15 mouse cellular contexts compared by ENCODE assay signal in genomic region chr9:65549643-65550042, GRCm38 (mm10). TPM values are rescaled to one million over a fixed set of nuclear protein-coding genes. Genes with fewer than 3 reads are reported as not detected.
DNase-seq lines count a peak whose midpoint lies in the region; ATAC-seq and TF ChIP-seq lines count a peak whose summit lies in the region.
"Had no signal": no experiment of that assay in that cellular context is flagged by ENCODE, and none has a peak within 500 bp of the region (broad histone marks: within the 10 kb centered on the region; RNA-seq: fewer than 3 reads in every experiment).

No protein-coding gene starts in this region.

- no peak for TF ChIP-seq EP300 in heart, postnatal 0 days (IDR thresholded peaks at IDR 0.05; ENCODE audit: low read depth)

- H3K4me1 ChIP-seq in heart, postnatal 0 days (ENCODE audit: control insufficient read depth, insufficient read depth), result peaks cover 33% of the 10 kb centered on the region
- peaks cover 52% of the 10 kb centered on the region for H3K4me1 ChIP-seq in limb, embryonic 15.5 days
- H3K4me1 ChIP-seq in forebrain, postnatal 0 days (ENCODE audit: insufficient read depth), result no peaks in the 10 kb centered on the region

- no peak overlapping the region for H3K4me3 ChIP-seq in heart, postnatal 0 days (ENCODE audit: low read depth, low read length)
- H3K4me3 ChIP-seq in limb, embryonic 15.5 days, result no peak overlapping the region
- H3K4me3 ChIP-seq in forebrain, postnatal 0 days (ENCODE audit: low read depth, low read length), result no peak overlapping the region
- H3K4me3 ChIP-seq: hindbrain, embryonic 15.5 days had no signal

- 71% methylated on average over 5 of the region's 5 CpGs for WGBS in heart, postnatal 0 days
- 76% methylated on average over 5 of the region's 5 CpGs for WGBS in limb, embryonic 15.5 days
- 87% methylated on average over 5 of the region's 5 CpGs for WGBS in forebrain, postnatal 0 days

- H3K27ac ChIP-seq in heart, postnatal 0 days (ENCODE audit: low read depth), result peak overlapping the region; percentile 85
- H3K27ac ChIP-seq in limb, embryonic 15.5 days, result peak overlapping the region; percentile 44
- H3K27ac ChIP-seq in forebrain, postnatal 0 days (ENCODE audit: low read depth, low read length), result no peak overlapping the region
- H3K27ac ChIP-seq: hindbrain, embryonic 15.5 days had no signal

- intact Hi-C loops in heart, postnatal 36 days (cut with DNase I), result no loop called here

- no peaks in the 10 kb centered on the region for H3K9me3 ChIP-seq in heart, postnatal 0 days (replicated peaks; ENCODE audit: control insufficient read depth, low read length)
- H3K9me3 ChIP-seq in limb, embryonic 15.5 days, result no peaks in the 10 kb centered on the region
- no peaks in the 10 kb centered on the region for H3K9me3 ChIP-seq in forebrain, postnatal 0 days (ENCODE audit: low read length)
- H3K9me3 ChIP-seq: G1E; hindbrain, embryonic 15.5 days had no signal

- H3K4me2 ChIP-seq in heart, postnatal 0 days (ENCODE audit: low read depth, low read length), result no peak overlapping the region
- H3K4me2 ChIP-seq in limb, embryonic 15.5 days, result no peak overlapping the region
- H3K4me2 ChIP-seq in forebrain, postnatal 0 days (ENCODE audit: low read depth), result no peak overlapping the region
- H3K4me2 ChIP-seq: hindbrain, embryonic 15.5 days had no signal

- no peaks in the 10 kb centered on the region for H3K27me3 ChIP-seq in heart, postnatal 0 days (ENCODE audit: control insufficient read depth, insufficient read depth, low read length)
- H3K27me3 ChIP-seq in limb, embryonic 15.5 days, result no peaks in the 10 kb centered on the region
- no peaks in the 10 kb centered on the region for H3K27me3 ChIP-seq in forebrain, postnatal 0 days (ENCODE audit: insufficient read depth, low read length)
- H3K27me3 ChIP-seq: hindbrain, embryonic 15.5 days had no signal

- H3K9ac ChIP-seq in heart, postnatal 0 days (replicated peaks; ENCODE audit: low read depth, low read length), result no peak overlapping the region
- H3K9ac ChIP-seq in limb, embryonic 15.5 days, result no peak overlapping the region
- no peak overlapping the region for H3K9ac ChIP-seq in forebrain, postnatal 0 days
- H3K9ac ChIP-seq: hindbrain, embryonic 15.5 days had no signal

- H3K36me3 ChIP-seq in heart, postnatal 0 days (replicated peaks; ENCODE audit: control insufficient read depth, insufficient read depth, low read length), result no peaks in the 10 kb centered on the region
- H3K36me3 ChIP-seq in limb, embryonic 15.5 days, result peaks cover 6% of the 10 kb centered on the region
- no peaks in the 10 kb centered on the region for H3K36me3 ChIP-seq in forebrain, postnatal 0 days (ENCODE audit: insufficient read depth)
- H3K36me3 ChIP-seq: hindbrain, embryonic 15.5 days had no signal

- no peak for ATAC-seq in heart, postnatal 0 days (ENCODE audit: insufficient read depth, low read depth)
- peak; percentile 16 for ATAC-seq in activated CD4-positive, CD25-positive, alpha-beta regulatory T cell, adult 4 months
- ATAC-seq in limb, embryonic 15.5 days (ENCODE audit: insufficient number of reproducible peaks, low FRiP score, low TSS enrichment, low read depth), result no peak
- ATAC-seq in forebrain, postnatal 0 days, result no peak

- DNase-seq in heart, postnatal 0 days (ENCODE audit: low spot score), result no peak
- DNase-seq in heart, postnatal 36 days, result no peak
- DNase-seq in 416B (ENCODE audit: low read depth), result peak; percentile 83
- DNase-seq in adrenal gland, postnatal 14 days, result no peak
- no peak for DNase-seq in forebrain, postnatal 0 days
- DNase-seq in thymus, postnatal 10 days (ENCODE audit: low spot score in 2 of 2), result no peak
- DNase-seq: cerebellum, adult 11 months; gastrocnemius, postnatal 14 days; right cerebral cortex, postnatal 14 days; thymus, adult 18-20 months had no signal

- TF ChIP-seq CTCF in heart, postnatal 0 days (IDR thresholded peaks at IDR 0.05; ENCODE audit: low read depth), result no peak
- TF ChIP-seq CTCF in forebrain, postnatal 0 days (IDR thresholded peaks at IDR 0.05; ENCODE audit: low read depth), result no peak

RNA-seq across cellular contexts. Expression of gene Ankdd1a, which starts 29.6 kb away (rescaled TPM):
- not detected in 2 replicates for total RNA-seq in heart, postnatal 0 days (2014; rRNA removed; ENCODE audit: low replicate concordance)
- not detected in 2 replicates for polyA plus RNA-seq in heart, postnatal 0 days (2015; fragmentation: Nextera tagmentation; extraction: Ambion mirVana)
- not detected for total RNA-seq in heart, postnatal 36 days (2021)
- polyA plus RNA-seq in activated CD4-positive, CD25-positive, alpha-beta regulatory T cell, adult 4 months (2017; shearing (Covaris generic)), result under 1 TPM in 1 of 2 experiments, not detected in 1; 0.37 TPM
- 0.35 and 0.76 TPM in 2 replicates for polyA plus RNA-seq in limb, embryonic 15.5 days (2015; fragmentation: Nextera tagmentation; extraction: Ambion mirVana)
- 0.41 TPM in 1 of 2 replicates, not detected in the other for total RNA-seq in adrenal gland, postnatal 14 days (2021)
- total RNA-seq in forebrain, postnatal 0 days (2014; rRNA removed), result 3.3 TPM in 2 replicates
- polyA plus RNA-seq in forebrain, postnatal 0 days (2015; fragmentation: Nextera tagmentation; extraction: Ambion mirVana), result 0.25 and 0.50 TPM in 2 replicates
- total RNA-seq: gastrocnemius, postnatal 14 days had no signal
- polyA plus RNA-seq: G1E; lung, postnatal 0 days had no signal

RNA-seq across cellular contexts. Expression of gene Plekho2, which starts 30.2 kb away (rescaled TPM):
- 12.8 and 21.0 TPM in 2 replicates for total RNA-seq in heart, postnatal 0 days (2014; rRNA removed; ENCODE audit: low replicate concordance)
- 7.6 and 8.3 TPM in 2 replicates for polyA plus RNA-seq in heart, postnatal 0 days (2015; fragmentation: Nextera tagmentation; extraction: Ambion mirVana)
- total RNA-seq in heart, postnatal 36 days (2021), result 10 to 100 TPM; 13.3 to 15.3 TPM
- polyA plus RNA-seq in activated CD4-positive, CD25-positive, alpha-beta regulatory T cell, adult 4 months (2017; shearing (Covaris generic)), result 10 to 100 TPM; 48.8 to 64.6 TPM
- 18.6 and 19.7 TPM in 2 replicates for polyA plus RNA-seq in limb, embryonic 15.5 days (2015; fragmentation: Nextera tagmentation; extraction: Ambion mirVana)
- total RNA-seq in adrenal gland, postnatal 14 days (2021), result 36.1 and 48.0 TPM in 2 replicates
- total RNA-seq in forebrain, postnatal 0 days (2014; rRNA removed), result 5.2 and 5.4 TPM in 2 replicates
- 3.1 and 4.0 TPM in 2 replicates for polyA plus RNA-seq in forebrain, postnatal 0 days (2015; fragmentation: Nextera tagmentation; extraction: Ambion mirVana)

RNA-seq across cellular contexts. Expression of gene Pif1, which starts 37.3 kb away (rescaled TPM):
- total RNA-seq in heart, postnatal 0 days (2014; rRNA removed; ENCODE audit: low replicate concordance), result 7.1 and 32.7 TPM in 2 replicates
- 2.5 and 2.6 TPM in 2 replicates for polyA plus RNA-seq in heart, postnatal 0 days (2015; fragmentation: Nextera tagmentation; extraction: Ambion mirVana)
- under 1 TPM; 0.30 to 0.61 TPM for total RNA-seq in heart, postnatal 36 days (2021)
- 1 to 10 TPM; 2.4 to 2.6 TPM for polyA plus RNA-seq in activated CD4-positive, CD25-positive, alpha-beta regulatory T cell, adult 4 months (2017; shearing (Covaris generic))
- 8.9 and 9.6 TPM in 2 replicates for polyA plus RNA-seq in limb, embryonic 15.5 days (2015; fragmentation: Nextera tagmentation; extraction: Ambion mirVana)
- total RNA-seq in adrenal gland, postnatal 14 days (2021), result 1.7 and 2.9 TPM in 2 replicates
- 1.5 and 3.7 TPM in 2 replicates for total RNA-seq in forebrain, postnatal 0 days (2014; rRNA removed)
- polyA plus RNA-seq in forebrain, postnatal 0 days (2015; fragmentation: Nextera tagmentation; extraction: Ambion mirVana), result 0.75 and 1.0 TPM in 2 replicates
